Mouse (Mus musculus) E14TG2a.4 (cell line): ENCODE measurements at regions not wholly inside any gene's neighbourhood (a gene's known extent, or its start where the extent isn't known, plus 50 kb on each side); places are given as distances from the start of the nearest gene placed in this dataset.

Experiments
- CTCF ChIP-seq: conservative IDR thresholded peaks from 2 replicates; pipeline ENCODE4 v1.5.1; 2014; ENCODE audit warnings: low read length
- NANOG ChIP-seq: IDR thresholded peaks from 2 replicates; pipeline ENCODE4 v1.6.1; 2014; ENCODE audit warnings: borderline replicate concordance, low read length, mixed read lengths
- POU5F1 ChIP-seq: IDR thresholded peaks from 2 replicates; pipeline ENCODE4 v1.6.1; 2014; ENCODE audit warnings: low read length, borderline replicate concordance

DNA sequence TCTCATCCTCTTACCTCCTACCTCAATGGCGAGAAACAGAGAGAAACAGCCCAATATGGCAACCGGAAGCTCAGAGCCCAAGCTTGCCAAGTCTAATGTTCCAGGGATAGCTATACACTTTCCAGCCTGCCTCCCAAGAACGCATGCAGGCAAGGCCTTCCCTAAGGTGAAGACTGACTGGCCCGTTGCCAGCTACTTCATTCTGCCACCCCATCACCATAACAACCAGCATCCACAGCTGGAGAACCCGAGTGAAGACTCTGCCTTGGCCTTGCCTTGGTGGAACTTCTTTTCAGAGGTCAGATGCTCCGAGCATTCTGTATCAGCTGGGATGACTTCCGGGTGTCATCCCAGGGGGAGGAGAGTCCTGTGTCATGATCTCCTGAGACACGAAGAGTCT, 130.6 kb downstream of the Vrk1 start:
- TF ChIP-seq CTCF (no peak), POU5F1 (no peak), NANOG (no peak)
